Mouse (Mus musculus) megakaryocyte, embryonic 14.5 days (primary cell): ENCODE results near the gene Abcg4.

Source experiments
- FLI1 ChIP-seq: IDR thresholded peaks from 2 replicates; pipeline ENCODE4 v1.6.1; 2012; ENCODE audit warnings: low read length, inconsistent platforms, mixed read lengths
- GATA1 ChIP-seq: IDR thresholded peaks from 3 replicates; pipeline ENCODE4 v1.6.1; 2012; ENCODE audit warnings: mixed read lengths, low read length, inconsistent platforms, borderline replicate concordance

- TF ChIP-seq GATA1 (no peak), FLI1 (no peak)
Observed at GRCm38 (mm10) chr9:44233802-44234478, 54.5 kb downstream of the Abcg4 start, which contains the start of gene Cbl.
